Mouse (Mus musculus): ENCODE measurements around the gene Gpr176. TPM values are rescaled to one million over a fixed set of nuclear protein-coding genes. Genes with fewer than 3 reads are reported as not detected.
A peak's percentile ranks its signal among the peaks of the same experiment; 100 is the strongest.

Gpr176 gene
- polyA plus RNA-seq, 1 experiment from 2014 or later = 0.16 TPM

DNA sequence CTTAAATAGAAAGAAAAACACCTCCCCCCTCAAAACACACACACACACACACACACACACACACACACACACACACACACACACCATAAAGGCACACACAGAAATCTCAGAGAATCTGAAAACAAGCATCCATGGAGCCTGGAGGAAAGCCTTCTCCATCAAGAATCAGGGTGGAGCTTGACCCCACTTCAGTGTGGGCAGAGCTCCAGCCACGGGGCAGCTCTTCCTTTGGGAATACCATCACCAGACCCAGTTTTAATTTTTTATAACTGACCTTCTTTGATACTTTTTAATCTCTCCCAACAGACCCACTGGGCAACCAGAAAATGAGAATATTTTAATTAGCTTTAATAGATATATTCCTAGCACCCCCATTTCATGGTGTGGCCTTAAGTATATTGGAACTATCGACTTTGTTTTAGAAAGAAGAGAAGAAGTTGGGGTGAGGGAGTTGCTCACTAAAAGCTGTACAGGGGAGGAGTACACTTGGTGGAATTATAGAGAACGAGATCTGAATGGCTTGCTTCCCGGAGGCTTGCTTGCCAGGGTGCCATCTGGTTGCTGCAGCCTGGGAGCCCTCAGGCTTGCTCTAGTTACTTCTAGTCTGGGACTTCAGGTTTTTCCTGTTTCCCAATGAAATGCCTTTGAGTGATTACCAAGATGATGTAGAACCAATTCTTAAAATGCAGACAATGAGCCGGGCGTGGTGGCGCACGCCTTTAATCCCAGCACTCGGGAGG, 84.7 kb downstream of the Gpr176 start:
- Histone ChIP-seq H3K9me3 (replicated peaks) (no peaks in the 10 kb centered on the region), H3K27me3 (ENCODE audit: low read depth, poor library complexity, severe bottlenecking) (no peaks in the 10 kb centered on the region), H3K27ac (replicated peaks) (no peak overlapping the region), H3K4me1 (peaks cover 3% of the 10 kb centered on the region; the same call in 1 of the 2 replicates), H3K36me3 (no peaks in the 10 kb centered on the region), H3K4me3 (no peak overlapping the region)
- DNase-seq (ENCODE audit: low spot score) = no peak
- 86% methylated on average over 9 of the region's 9 CpGs for WGBS

- no peak for DNase-seq (ENCODE audit: low spot score)
- Histone ChIP-seq H3K36me3 (no peaks in the 10 kb centered on the region), H3K27ac (replicated peaks) (no peak overlapping the region), H3K27me3 (ENCODE audit: low read depth, poor library complexity, severe bottlenecking) (no peaks in the 10 kb centered on the region), H3K4me3 (no peak overlapping the region), H3K9me3 (replicated peaks) (no peaks in the 10 kb centered on the region), H3K4me1 (peaks cover 3% of the 10 kb centered on the region; the same call in 1 of the 2 replicates)
- WGBS = 83% methylated on average over 4 of the region's 4 CpGs
Measured at GRCm38 (mm10) chr2:118287678-118288077, 85.5 kb downstream of the Gpr176 start.

GRCm38 (mm10) chr2:118282467-118282866, 90.8 kb downstream of the Gpr176 start:
- Histone ChIP-seq H3K36me3 (no peaks in the 10 kb centered on the region), H3K9me3 (replicated peaks) (no peaks in the 10 kb centered on the region), H3K27ac (replicated peaks) (no peak overlapping the region), H3K4me3 (no peak overlapping the region), H3K4me1 (no peaks in the 10 kb centered on the region), H3K27me3 (ENCODE audit: low read depth, poor library complexity, severe bottlenecking) (no peaks in the 10 kb centered on the region)
- WGBS = 85% methylated on average over 3 of the region's 3 CpGs
- no peak for DNase-seq (ENCODE audit: low spot score)

DNA sequence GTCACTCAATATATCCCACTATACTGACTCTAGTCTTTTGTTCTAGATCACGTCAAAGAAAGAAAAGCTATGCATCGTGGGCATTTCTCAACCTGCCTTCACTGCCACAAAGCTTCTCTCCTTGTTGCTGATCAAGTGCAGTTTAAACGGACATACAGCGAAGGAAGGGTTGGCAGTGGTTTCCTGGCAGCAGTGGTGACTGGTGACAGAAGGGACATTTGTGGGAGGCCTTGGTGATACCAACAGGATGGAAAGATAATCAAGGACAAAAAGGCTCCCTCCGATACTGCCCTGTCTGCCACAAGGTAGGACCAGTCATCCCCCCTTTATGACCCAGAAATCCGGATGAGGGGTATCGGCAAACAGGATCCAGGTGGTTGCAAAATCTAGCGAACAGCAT, 95.0 kb downstream of the Gpr176 start:
- 94% methylated on average over 8 of the region's 8 CpGs for WGBS
- no peak overlapping the region for H3K4me3 ChIP-seq
- H3K36me3 ChIP-seq = no peaks in the 10 kb centered on the region
- no peaks in the 10 kb centered on the region for H3K9me3 ChIP-seq (replicated peaks)
- H3K4me1 ChIP-seq = no peaks in the 10 kb centered on the region
- no peaks in the 10 kb centered on the region for H3K27me3 ChIP-seq (ENCODE audit: low read depth, poor library complexity, severe bottlenecking)
- H3K27ac ChIP-seq (replicated peaks) = no peak overlapping the region
- no peak for DNase-seq (ENCODE audit: low spot score)

GRCm38 (mm10) chr2:118271606-118272005, 101.6 kb downstream of the Gpr176 start:
- WGBS = 91% methylated on average over 10 of the region's 10 CpGs
- no peaks in the 10 kb centered on the region for H3K36me3 ChIP-seq
- H3K27ac ChIP-seq (replicated peaks) = no peak overlapping the region
- H3K27me3 ChIP-seq (ENCODE audit: low read depth, poor library complexity, severe bottlenecking) = no peaks in the 10 kb centered on the region
- H3K4me3 ChIP-seq = no peak overlapping the region
- DNase-seq (ENCODE audit: low spot score) = no peak
- no peaks in the 10 kb centered on the region for H3K9me3 ChIP-seq (replicated peaks)
- no peaks in the 10 kb centered on the region for H3K4me1 ChIP-seq

DNA sequence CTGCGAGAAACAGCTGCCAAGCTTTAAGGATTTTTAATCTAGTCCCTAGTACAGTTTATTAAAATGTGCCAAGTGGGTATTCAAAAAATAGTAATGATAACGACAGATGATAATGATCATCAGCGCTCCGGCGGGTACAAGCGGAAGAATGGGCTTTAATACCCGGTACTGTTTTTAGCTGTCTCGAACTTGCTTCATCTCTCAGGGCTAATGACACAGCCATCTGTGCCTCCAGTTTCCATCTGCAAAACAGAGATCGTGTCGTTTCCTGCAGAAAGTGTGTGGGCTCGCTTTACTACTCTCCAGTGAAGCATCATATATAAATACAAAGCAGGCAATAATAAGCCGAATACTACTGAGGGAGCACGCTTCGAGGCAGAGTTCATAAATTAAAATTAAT, 103.0 kb downstream of the Gpr176 start:
- Histone ChIP-seq H3K4me3 (no peak overlapping the region), H3K36me3 (no peaks in the 10 kb centered on the region), H3K27ac (replicated peaks) (no peak overlapping the region), H3K4me1 (no peaks in the 10 kb centered on the region), H3K9me3 (replicated peaks) (no peaks in the 10 kb centered on the region), H3K27me3 (ENCODE audit: low read depth, poor library complexity, severe bottlenecking) (no peaks in the 10 kb centered on the region)
- WGBS = 95% methylated on average over 14 of the region's 14 CpGs
- DNase-seq (ENCODE audit: low spot score) = no peak

- Histone ChIP-seq H3K4me3 (no peak overlapping the region), H3K4me1 (no peaks in the 10 kb centered on the region), H3K9me3 (replicated peaks) (no peaks in the 10 kb centered on the region), H3K36me3 (no peaks in the 10 kb centered on the region), H3K27ac (replicated peaks) (no peak overlapping the region), H3K27me3 (ENCODE audit: low read depth, poor library complexity, severe bottlenecking) (0 out of 2 replicates have a peak, but pooled peaks cover 4% of the 10 kb centered on the region)
- WGBS = 45% methylated on average over 2 of the region's 2 CpGs
- no peak for DNase-seq (ENCODE audit: low spot score)
Measured at GRCm38 (mm10) chr2:118263914-118264201, 109.4 kb downstream of the Gpr176 start.

GRCm38 (mm10) chr2:118263151-118263913, 109.9 kb downstream of the Gpr176 start:
- 26% methylated on average over 8 of the region's 8 CpGs for WGBS
- DNase-seq (ENCODE audit: low spot score) = peak; percentile 48
- H3K4me1 ChIP-seq = no peaks in the 10 kb centered on the region
- no peak overlapping the region for H3K27ac ChIP-seq (replicated peaks)
- no peak overlapping the region for H3K4me3 ChIP-seq
- H3K27me3 ChIP-seq (ENCODE audit: low read depth, poor library complexity, severe bottlenecking) = 0 out of 2 replicates have a peak, but pooled peaks cover 4% of the 10 kb centered on the region
- H3K9me3 ChIP-seq (replicated peaks) = no peaks in the 10 kb centered on the region
- no peaks in the 10 kb centered on the region for H3K36me3 ChIP-seq

DNA sequence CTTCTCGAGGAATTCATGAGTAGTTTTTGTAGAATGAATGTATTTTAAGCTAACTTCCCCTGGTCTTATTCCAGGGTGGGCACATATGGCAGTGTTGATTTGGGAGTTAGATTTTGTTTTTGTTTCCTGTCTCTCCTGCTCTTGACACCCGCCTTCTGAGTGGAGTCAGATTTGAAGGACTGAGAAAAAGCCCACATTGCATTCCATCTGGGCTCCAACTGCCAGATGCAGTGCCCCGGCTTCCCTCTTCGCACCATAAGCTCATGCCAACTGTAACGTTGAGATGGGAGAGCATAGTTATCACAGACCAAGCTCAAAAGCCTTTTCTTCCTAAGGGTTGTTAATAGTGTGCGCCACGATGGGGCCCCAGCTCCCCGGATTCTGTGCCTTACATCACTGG, 110.5 kb downstream of the Gpr176 start:
- H3K9me3 ChIP-seq (replicated peaks) = no peaks in the 10 kb centered on the region
- no peak for DNase-seq (ENCODE audit: low spot score)
- WGBS = 66% methylated on average over 8 of the region's 8 CpGs

GRCm38 (mm10) chr2:118259746-118260145, 113.5 kb downstream of the Gpr176 start:
- WGBS = 88% methylated on average over 5 of the region's 5 CpGs
- DNase-seq (ENCODE audit: low spot score) = no peak
- Histone ChIP-seq H3K9me3 (replicated peaks) (no peaks in the 10 kb centered on the region), H3K4me1 (peaks cover 8% of the 10 kb centered on the region), H3K27me3 (ENCODE audit: low read depth, poor library complexity, severe bottlenecking) (0 out of 2 replicates have a peak, but pooled peaks cover 4% of the 10 kb centered on the region), H3K36me3 (no peaks in the 10 kb centered on the region), H3K4me3 (no peak overlapping the region), H3K27ac (replicated peaks) (no peak overlapping the region)

More for the DNA sequence above, 110.5 kb downstream of the Gpr176 start:
- H3K27ac ChIP-seq (replicated peaks) = no peak overlapping the region
- H3K27me3 ChIP-seq (ENCODE audit: low read depth, poor library complexity, severe bottlenecking) = 0 out of 2 replicates have a peak, but pooled peaks cover 4% of the 10 kb centered on the region
- no peaks in the 10 kb centered on the region for H3K4me1 ChIP-seq
- H3K4me3 ChIP-seq = no peak overlapping the region
- no peaks in the 10 kb centered on the region for H3K36me3 ChIP-seq

- 72% methylated on average over 8 of the region's 8 CpGs for WGBS
- H3K27me3 ChIP-seq (ENCODE audit: low read depth, poor library complexity, severe bottlenecking) = no peaks in the 10 kb centered on the region
- peak overlapping the region; percentile 61 for H3K4me3 ChIP-seq
- no peaks in the 10 kb centered on the region for H3K36me3 ChIP-seq
- H3K9me3 ChIP-seq (replicated peaks) = no peaks in the 10 kb centered on the region
- DNase-seq (ENCODE audit: low spot score) = no peak
- H3K4me1 ChIP-seq = peaks cover 8% of the 10 kb centered on the region
- no peak overlapping the region for H3K27ac ChIP-seq (replicated peaks)
Measured at GRCm38 (mm10) chr2:118257094-118257493, 116.1 kb downstream of the Gpr176 start.

- H3K27me3 ChIP-seq (ENCODE audit: low read depth, poor library complexity, severe bottlenecking) = no peaks in the 10 kb centered on the region
- peak within 1 kb of the TSS; percentile 84 for H3K27ac ChIP-seq (replicated peaks)
- no peaks in the 10 kb centered on the region for H3K9me3 ChIP-seq (replicated peaks)
- peak within 1 kb of the TSS; percentile 61 for H3K4me3 ChIP-seq
- H3K36me3 ChIP-seq = no peaks in the 10 kb centered on the region
- 2% methylated on average over 25 of the region's 25 CpGs for WGBS
- DNase-seq (ENCODE audit: low spot score) = peak; percentile 86
- peaks cover 8% of the 10 kb centered on the region for H3K4me1 ChIP-seq
Measured at GRCm38 (mm10) chr2:118256621-118257053, 116.6 kb downstream of the Gpr176 start, which contains the start of gene Fsip1. TSS of gene Fsip1 (minus strand) at chr2:118256966.

GRCm38 (mm10) chr2:118254516-118254915, 118.7 kb downstream of the Gpr176 start:
- no peak overlapping the region for H3K27ac ChIP-seq (replicated peaks)
- 91% methylated on average over 8 of the region's 8 CpGs for WGBS
- peaks cover 8% of the 10 kb centered on the region for H3K4me1 ChIP-seq
- DNase-seq (ENCODE audit: low spot score) = no peak
- H3K27me3 ChIP-seq (ENCODE audit: low read depth, poor library complexity, severe bottlenecking) = no peaks in the 10 kb centered on the region
- no peak overlapping the region for H3K4me3 ChIP-seq
- no peaks in the 10 kb centered on the region for H3K36me3 ChIP-seq
- no peaks in the 10 kb centered on the region for H3K9me3 ChIP-seq (replicated peaks)

Data from midbrain, embryonic 10.5 days (tissue).